Mouse (Mus musculus) pancreas, adult 10 weeks (tissue): ENCODE results near the gene Olfr1013. TPM values are rescaled to one million over a fixed set of nuclear protein-coding genes. Genes with fewer than 3 reads are reported as not detected.

Experiments used
- polyA plus RNA-seq: library from polyadenylated mRNA; stranded (reverse); fragments of 350-450 nt; fragmentation: Illumina TruSeq; extraction: RNeasy Lipid Tissue Mini Kit (QIAGEN cat#74804); gene quantifications from one replicate; pipeline ENCODE4 v1.2.3, GENCODE M21; 2015; ENCODE audit warnings: low read depth, low replicate concordance; ENCODE audit not compliant: insufficient read depth

Gene Olfr1013
- polyA plus RNA-seq, result not detected

GRCm38 (mm10) chr2:85766798-85767197, at the start of gene Olfr1013:
Gene Olfr1013 (plus strand): TSS chr2:85767098.

GRCm38 (mm10) chr2:85762666-85763065, 4.2 kb upstream of the Olfr1013 start, which contains the start of gene Olfr1012:
Gene Olfr1012 (minus strand): TSS chr2:85762766.

DNA sequence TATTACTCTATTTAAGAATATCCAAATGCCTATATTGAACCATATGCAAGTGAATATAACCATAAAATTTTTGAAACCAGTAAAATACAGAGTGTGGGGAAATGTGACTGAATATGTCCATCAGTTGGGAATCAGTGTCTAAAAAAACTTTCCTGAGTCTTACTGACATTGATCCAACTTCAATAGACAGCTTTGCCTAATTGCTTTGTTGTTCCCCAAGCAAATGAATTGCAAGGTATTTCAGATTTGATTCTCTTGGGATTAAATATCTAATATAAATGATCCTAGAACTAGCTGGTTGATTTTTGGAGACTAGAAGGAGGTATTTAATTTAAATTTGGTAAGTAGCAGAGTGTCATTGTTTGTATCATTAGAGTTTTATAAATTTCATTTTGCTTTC, 5.5 kb downstream of the Olfr1013 start, which contains the start of gene Olfr1014:
Gene Olfr1014 (plus strand): TSS at position 301 of the 400 bp plus-strand sequence.

DNA sequence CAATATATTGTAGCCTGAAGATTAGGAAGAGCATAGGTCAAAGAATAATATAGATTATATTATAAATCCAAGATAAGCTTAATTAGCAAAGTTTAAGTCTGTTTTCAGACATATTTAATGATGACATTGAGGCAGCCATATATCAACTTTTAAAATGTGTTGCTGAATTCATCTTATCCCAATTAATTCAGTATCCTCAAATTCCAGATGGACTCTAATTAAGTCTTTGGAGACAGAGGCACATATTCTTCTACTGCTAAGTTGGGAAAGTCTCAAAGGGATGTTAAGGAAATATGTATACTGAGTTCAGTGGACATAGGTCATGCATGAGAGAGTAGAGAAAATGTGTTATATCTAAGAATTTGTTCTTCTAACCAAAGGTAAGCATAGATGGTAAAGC, 14.8 kb downstream of the Olfr1013 start, which contains the start of gene Olfr1015:
Gene Olfr1015 (plus strand): TSS at position 301 of the 400 bp plus-strand sequence.

DNA sequence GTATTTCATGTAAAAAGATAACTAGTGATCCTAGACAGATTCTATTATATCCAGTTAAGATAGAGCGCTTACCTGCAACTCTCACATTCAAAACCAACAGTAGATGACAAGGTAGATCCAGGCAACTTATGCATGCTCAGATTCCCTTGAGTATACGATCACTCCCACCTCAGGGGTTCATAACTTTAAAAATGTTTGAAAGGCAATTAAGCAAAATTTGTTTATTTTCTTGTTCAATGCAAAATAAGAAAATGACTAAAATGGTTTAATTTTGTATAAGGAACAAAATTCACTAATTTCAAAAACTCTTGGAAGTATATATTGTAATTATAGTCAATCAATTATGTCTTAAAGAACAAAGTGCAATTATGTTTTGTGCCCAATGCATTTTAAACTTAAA, 35.5 kb downstream of the Olfr1013 start, which contains the start of gene Olfr1016:
Gene Olfr1016 (minus strand): TSS at position 101 of the 400 bp plus-strand sequence.

GRCm38 (mm10) chr2:85818179-85818578, 51.3 kb downstream of the Olfr1013 start, which contains the start of gene Olfr1018:
Gene Olfr1018 (plus strand): TSS chr2:85818479.

Other genes starting within 250 kb of the Olfr1013 start
- not detected for gene 4833423E24Rik, start 248.1 kb upstream of the Olfr1013 start, polyA plus RNA-seq
- not detected for gene Olfr996, start 187.9 kb upstream of the Olfr1013 start, polyA plus RNA-seq
- not detected for gene Olfr998, start 178.2 kb upstream of the Olfr1013 start, polyA plus RNA-seq
- gene Olfr1000, start 155.2 kb upstream of the Olfr1013 start, polyA plus RNA-seq, result not detected
- gene Olfr1002, start 116.4 kb upstream of the Olfr1013 start, polyA plus RNA-seq, result not detected
- gene Olfr154, start 102.6 kb upstream of the Olfr1013 start, polyA plus RNA-seq, result not detected
- not detected for gene Olfr1006, start 88.3 kb upstream of the Olfr1013 start, polyA plus RNA-seq
- gene Olfr1008, start 77.7 kb upstream of the Olfr1013 start, polyA plus RNA-seq, result not detected
- not detected for gene Olfr1009, start 51.7 kb upstream of the Olfr1013 start, polyA plus RNA-seq
- gene Olfr1012, start 4.3 kb upstream of the Olfr1013 start, polyA plus RNA-seq, result not detected
- gene Olfr1014, start 5.6 kb downstream of the Olfr1013 start, polyA plus RNA-seq, result not detected
- gene Olfr1015, start 14.9 kb downstream of the Olfr1013 start, polyA plus RNA-seq, result not detected
- gene Olfr1016, start 35.4 kb downstream of the Olfr1013 start, polyA plus RNA-seq, result not detected
- not detected for gene Olfr1018, start 51.4 kb downstream of the Olfr1013 start, polyA plus RNA-seq
- not detected for gene Olfr1019, start 78.4 kb downstream of the Olfr1013 start, polyA plus RNA-seq
- gene Olfr1020, start 79.9 kb downstream of the Olfr1013 start, polyA plus RNA-seq, result not detected
- gene Olfr1022, start 101.5 kb downstream of the Olfr1013 start, polyA plus RNA-seq, result not detected
- gene Olfr1023, start 118.5 kb downstream of the Olfr1013 start, polyA plus RNA-seq, result not detected
- gene Olfr1024, start 138.0 kb downstream of the Olfr1013 start, polyA plus RNA-seq, result not detected
- gene Olfr1025-ps1, start 148.1 kb downstream of the Olfr1013 start, polyA plus RNA-seq, result not detected
- gene Olfr1026, start 154.5 kb downstream of the Olfr1013 start, polyA plus RNA-seq, result not detected
- not detected for gene Olfr1028, start 183.3 kb downstream of the Olfr1013 start, polyA plus RNA-seq
- not detected for gene Olfr1029, start 206.8 kb downstream of the Olfr1013 start, polyA plus RNA-seq
- gene Olfr1030, start 212.2 kb downstream of the Olfr1013 start, polyA plus RNA-seq, result not detected
- not detected for gene Olfr1031, start 223.2 kb downstream of the Olfr1013 start, polyA plus RNA-seq
- gene Olfr1032, start 238.4 kb downstream of the Olfr1013 start, polyA plus RNA-seq, result not detected